Mouse (Mus musculus) lung, postnatal 10 days (tissue): ENCODE measurements at regions not wholly inside any gene's neighbourhood (a gene's known extent, or its start where the extent isn't known, plus 50 kb on each side); places are given as distances from the start of the nearest gene placed in this dataset.

Experiments used
- DNase-seq: peaks from one replicate; pipeline ENCODE4 v3.0.0; 2021

DNA sequence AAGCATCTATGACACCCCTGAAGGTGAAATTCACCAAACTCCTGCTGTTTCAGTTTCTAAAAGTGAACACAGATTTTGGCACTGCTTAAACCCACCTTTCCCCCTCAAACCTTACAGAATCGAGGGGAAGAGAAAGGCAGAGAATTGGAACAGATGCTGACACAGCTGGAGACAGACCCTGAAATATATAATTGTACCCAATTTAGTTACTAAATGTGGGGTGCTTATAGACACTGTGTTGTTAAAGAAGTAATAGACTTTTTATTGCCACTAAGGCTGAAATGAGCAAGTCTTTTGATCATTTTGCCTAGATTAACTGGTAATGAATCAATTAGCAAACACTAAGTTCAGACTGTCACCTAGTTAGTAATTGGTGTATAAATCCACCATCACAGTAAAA lies 341.8 kb upstream of the Fam98a start:
- no peak for DNase-seq

- DNase-seq = no peak
Measured at GRCm38 (mm10) chr17:75892156-75892555, 340.4 kb upstream of the Fam98a start.

DNA sequence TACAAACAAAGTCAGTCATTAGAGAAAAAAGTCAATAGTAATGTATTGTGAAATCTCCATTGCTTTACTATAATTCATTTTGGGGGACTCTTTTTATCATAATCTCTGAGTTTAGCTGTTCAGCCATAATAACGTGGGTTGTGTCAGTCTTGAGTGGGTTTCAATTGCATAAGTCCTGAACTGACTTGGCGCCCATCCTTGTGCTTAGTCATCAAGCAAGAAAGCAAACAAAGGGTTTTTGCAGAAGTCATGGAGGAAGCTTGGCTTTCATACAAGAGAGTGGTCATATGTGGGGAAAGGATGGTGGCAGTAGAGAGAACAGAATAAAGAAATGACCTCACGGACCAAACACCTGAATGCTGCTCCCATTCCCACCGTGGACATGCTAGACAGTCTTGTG lies 339.8 kb upstream of the Fam98a start:
- DNase-seq = no peak

GRCm38 (mm10) chr17:75877848-75878247 lies 326.1 kb upstream of the Fam98a start:
- no peak for DNase-seq

- no peak for DNase-seq
Measured at GRCm38 (mm10) chr17:75876895-75877294, 325.1 kb upstream of the Fam98a start.

GRCm38 (mm10) chr17:75874535-75874934 lies 322.8 kb upstream of the Fam98a start:
- no peak for DNase-seq

DNA sequence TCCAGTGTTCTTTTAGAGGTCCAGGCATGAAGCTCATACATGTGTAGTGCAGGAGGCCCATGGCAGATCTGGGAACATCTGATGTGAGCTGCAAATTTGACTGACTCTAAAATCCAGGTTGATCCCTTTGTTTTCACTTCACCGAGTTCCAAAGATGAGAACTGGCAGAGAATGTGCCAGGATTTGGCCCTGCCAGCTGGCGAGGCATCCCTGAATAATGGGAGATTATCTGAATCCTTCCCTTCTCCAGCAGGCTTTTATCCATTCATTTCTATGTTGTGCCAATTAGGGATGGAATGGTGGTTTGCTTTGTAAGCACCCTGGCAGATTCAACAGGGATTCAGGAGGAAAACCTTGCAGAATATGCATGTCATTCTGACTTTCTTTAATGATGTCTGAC lies 318.7 kb upstream of the Fam98a start:
- no peak for DNase-seq

GRCm38 (mm10) chr17:75857015-75857414 lies 305.3 kb upstream of the Fam98a start:
- no peak for DNase-seq

DNA sequence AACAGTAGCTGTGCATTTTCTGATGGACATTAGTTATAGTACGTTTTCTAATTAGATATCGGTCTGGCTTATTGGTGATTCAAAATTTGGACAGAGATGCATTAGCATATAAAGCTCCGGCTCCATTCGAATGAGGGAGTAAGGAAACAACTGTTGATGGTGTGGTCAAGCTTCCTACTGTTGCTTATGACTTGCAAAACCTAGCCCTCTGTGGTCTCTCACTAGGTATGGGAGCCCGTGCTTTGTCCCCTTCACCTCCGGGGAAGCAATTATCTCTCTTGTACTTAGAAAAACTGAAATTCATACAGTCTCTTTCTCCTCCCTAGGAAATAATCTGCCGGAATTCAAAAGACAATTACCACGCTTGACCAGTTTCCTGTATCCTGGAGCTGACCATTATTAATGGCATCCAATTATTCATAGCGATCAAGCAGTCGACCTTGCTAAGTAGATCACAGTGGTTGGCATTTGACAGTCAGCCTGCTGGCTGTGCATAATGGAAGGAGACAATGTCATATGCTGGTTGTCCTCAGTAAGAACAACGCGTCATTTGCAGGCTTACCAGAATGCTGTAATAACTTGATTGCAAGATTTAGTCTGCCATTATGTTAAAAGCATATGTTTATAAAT lies 264.4 kb upstream of the Fam98a start:
- DNase-seq = no peak

- DNase-seq = no peak
Measured at GRCm38 (mm10) chr17:75812163-75812562, 260.4 kb upstream of the Fam98a start.

DNA sequence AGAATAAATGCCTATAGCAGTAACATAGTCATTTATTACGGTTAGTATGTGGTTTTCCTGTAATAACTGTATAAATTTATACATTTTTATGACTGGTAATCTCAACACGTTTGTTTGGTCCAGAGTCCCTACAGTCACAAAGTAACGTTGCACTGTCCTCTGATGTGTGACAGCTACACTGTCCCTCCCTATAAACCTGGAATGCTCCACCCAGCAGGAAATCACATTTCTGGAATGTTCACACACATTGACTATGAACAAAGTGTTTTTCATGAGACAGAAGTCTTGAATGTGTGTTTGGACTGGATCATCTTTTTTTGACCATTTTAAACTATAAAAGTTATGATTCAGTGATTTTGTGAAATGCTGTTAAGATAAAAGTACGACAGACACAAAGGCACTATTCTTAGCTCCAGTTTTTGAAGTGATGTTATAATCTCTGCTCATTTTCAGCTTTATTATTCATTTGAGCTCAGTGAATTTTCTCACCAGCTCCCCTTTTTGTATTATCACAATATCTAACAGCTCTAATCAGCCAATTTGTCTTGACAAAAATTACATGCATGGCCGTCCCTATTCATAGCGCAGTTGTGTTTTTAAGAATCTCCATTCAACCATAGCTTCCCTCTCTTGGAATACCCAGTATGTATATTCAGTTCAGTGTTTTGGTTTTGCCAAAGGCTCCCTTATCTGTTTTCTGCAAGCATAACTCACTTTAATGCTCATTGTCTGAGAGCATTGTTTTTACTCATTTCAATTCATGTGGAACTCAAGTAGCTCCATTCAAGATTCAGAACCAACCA lies 257.0 kb upstream of the Fam98a start:
- no peak for DNase-seq

DNA sequence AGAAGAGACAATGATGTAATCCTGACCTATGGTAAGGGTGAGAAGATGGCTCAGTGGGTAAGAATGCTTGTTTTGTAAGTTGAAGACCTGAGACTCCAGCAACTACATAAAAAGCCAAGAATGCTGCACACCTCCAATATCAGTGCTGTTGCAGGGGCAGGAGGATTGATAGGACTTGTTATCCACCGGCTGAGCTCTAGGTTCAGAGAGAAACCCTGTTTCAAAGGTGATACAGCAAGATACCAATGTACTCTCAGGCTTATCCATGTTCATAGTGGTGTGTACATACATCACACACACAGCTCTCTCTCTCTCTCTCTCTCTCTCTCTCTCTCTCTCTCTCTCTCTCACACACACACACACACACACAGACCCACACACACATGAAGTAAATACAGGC lies 256.3 kb upstream of the Fam98a start:
- DNase-seq = no peak

- no peak for DNase-seq
Measured at GRCm38 (mm10) chr17:75804358-75804757, 252.6 kb upstream of the Fam98a start.

- no peak for DNase-seq
Measured at GRCm38 (mm10) chr17:75796380-75796779, 244.6 kb upstream of the Fam98a start.

DNA sequence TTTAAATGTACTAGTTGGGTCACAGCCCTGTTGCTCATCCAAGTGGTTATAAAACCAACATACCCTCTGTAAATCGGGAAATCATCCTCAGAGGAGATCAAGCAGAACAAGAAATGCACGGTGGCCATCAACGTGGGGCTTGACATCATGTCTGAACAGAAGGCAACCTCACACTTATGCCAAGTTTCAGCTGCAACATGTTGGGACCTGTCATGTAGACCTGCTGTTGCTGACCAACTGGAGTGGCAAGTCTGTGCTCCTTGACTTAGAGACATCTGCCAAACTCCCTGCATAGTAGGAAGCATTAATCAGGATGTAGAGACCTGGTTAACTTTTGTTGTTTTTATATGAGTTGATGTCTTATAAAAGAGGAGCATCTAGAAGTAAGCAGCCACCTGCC lies 244.0 kb upstream of the Fam98a start:
- no peak for DNase-seq

- DNase-seq = peak; percentile 3
Measured at GRCm38 (mm10) chr17:75779770-75780169, 228.0 kb upstream of the Fam98a start.

- DNase-seq = no peak
Measured at GRCm38 (mm10) chr17:75776611-75777010, 224.9 kb upstream of the Fam98a start.

DNA sequence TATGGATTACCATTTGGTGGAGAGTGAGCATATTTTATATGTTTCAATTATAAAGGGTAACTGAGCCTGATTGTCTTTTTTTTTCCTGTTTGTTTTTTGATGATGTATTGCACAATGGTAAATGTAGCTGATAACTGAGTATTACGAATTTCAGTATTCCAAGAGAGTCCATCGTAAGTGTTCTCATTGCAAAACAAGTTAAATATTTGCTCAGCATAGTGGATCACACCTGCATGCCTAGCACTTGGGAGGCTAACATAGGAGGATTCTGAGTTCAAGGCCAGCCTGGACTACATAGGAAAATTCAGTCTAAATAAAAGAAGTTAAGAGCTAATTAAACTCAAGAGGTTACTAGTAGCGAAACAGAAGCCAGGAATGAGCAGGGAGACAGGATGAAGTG lies 223.8 kb upstream of the Fam98a start:
- no peak for DNase-seq

DNA sequence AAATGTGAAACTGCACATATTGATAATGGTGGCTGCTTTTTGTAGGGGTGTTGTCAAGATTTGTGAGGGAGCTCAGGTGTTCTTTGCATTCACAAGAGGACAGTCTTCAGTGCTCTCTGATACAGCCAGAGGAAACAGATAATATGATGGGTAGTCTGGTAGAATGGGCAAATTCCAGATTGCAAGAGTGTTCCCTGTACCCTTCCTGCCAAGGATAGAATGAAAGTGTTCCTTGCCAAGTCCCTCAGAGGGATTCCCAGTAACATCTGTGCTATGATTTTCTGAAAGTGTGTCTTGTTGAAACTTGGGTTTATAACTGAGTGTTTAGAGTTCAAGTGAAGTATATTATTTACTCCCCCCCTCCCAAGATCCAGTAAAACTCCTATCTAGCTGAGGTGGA lies 221.1 kb upstream of the Fam98a start:
- DNase-seq = no peak

DNA sequence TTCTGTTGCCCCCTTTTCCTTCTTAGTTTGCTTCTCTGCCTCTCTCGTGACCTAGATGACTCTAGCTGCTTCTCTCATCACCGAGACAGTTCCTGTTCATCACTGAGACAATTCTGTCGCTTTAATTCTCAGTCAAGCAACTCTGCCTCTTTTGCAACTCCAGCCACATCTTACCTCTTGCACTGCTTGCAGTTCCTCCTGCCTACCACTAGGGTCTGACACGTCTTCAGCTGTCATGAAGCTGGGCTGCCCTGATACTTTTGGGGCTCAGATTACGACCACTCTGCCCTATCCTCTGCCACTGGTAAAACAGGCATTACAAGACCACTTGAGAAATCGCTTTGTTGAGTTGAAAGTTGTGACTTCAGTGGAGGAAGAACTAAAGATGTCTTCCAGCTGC lies 216.9 kb upstream of the Fam98a start:
- no peak for DNase-seq

GRCm38 (mm10) chr17:75763391-75763790 lies 211.6 kb upstream of the Fam98a start:
- DNase-seq = no peak

- no peak for DNase-seq
Measured at GRCm38 (mm10) chr17:75756487-75756886, 204.7 kb upstream of the Fam98a start.

DNA sequence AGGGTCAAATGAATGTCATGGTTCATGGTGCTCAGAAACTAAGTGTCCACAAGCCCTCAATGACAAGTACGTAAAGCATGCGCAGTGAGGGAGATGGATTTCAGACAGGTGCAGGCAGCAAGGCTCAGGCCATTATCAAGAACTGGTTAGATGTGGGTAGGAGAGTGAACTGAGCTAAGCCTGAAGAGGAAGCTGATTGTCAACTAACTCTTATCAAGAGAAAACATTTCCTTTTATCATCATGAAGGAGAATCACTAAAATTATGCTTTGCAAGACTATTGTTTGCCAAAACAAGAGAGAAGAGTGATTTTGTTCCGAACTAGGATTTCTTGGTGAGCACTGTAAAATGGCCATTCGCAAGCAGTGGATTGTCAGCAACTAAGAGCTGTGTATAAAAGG lies 164.7 kb upstream of the Fam98a start:
- DNase-seq = no peak

DNA sequence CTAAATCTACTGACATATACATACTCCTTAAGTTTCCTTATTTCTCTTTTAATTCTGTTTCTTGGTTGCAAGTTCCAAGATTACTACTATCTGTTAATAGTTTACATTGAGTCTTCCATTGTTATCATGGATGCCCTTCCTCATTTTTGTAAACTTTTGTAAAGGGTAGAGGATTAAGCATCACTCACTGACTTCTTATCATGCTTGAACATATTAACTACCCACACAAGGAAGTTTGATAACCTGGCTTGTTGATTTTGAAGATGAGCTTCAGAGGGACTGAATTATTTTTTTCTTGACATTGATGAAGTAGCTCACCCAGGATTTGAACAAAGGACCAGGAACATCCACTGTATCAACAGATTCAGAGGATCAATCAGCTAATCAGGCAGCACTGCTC lies 162.8 kb upstream of the Fam98a start:
- no peak for DNase-seq

GRCm38 (mm10) chr17:75714059-75714458 lies 162.3 kb upstream of the Fam98a start:
- no peak for DNase-seq
